Mouse (Mus musculus) left cerebral cortex, adult 9 months (tissue): ENCODE measurements around the gene Bhlha9.
"Not testable (repeated sequence)": the region's sequence is repeated elsewhere in the genome, so short reads cannot be mapped to it uniquely, and the experiment has no call there.

Source experiments
- DNase-seq, 2 experiments: peaks; one replicate each; pipeline ENCODE4 v3.0.0; 2022; ENCODE audit warnings: low spot score in 2 of 2

Bhlha9 gene

GRCm38 (mm10) chr11:76661790-76662468, 10.3 kb upstream of the Bhlha9 start:
- no peak for DNase-seq

- DNase-seq = no peak
These were observed 6.1 kb upstream of the Bhlha9 start for GRCm38 (mm10) chr11:76666002-76666649.

GRCm38 (mm10) chr11:76667807-76668206, 4.5 kb upstream of the Bhlha9 start:
- no peak for DNase-seq

GRCm38 (mm10) chr11:76672561-76673384, 503 bp downstream of the Bhlha9 start:
- peak in 1 of 2 experiments; percentile 66 for DNase-seq

GRCm38 (mm10) chr11:76674199-76674598, 1.9 kb downstream of the Bhlha9 start:
- no peak for DNase-seq

GRCm38 (mm10) chr11:76674704-76675103, 2.4 kb downstream of the Bhlha9 start:
- no peak for DNase-seq

DNA sequence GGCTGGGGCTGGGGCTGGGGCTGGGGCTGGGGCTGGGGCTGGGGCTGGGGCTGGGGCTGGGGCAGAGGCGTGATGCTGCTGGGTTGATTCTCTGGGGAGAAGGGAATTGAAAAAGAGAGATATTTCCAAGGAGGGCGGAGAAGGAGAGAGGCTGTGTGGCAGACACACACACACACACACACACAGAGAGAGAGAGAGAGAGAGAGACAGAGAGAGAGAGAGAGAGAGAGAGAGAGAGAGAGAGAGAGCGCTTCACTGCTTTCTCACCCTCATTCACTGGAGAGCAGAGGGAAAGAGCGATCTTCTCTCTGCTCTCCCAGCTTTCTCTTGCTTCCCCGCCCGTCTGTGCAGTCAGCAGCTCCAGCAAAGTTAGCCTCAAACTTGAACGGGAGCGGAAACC, 7.2 kb downstream of the Bhlha9 start, which contains the start of gene Trarg1:
Gene Trarg1, plus strand, starts transcription at position 301 of the 400 bp plus-strand sequence.
- DNase-seq = not testable (repeated sequence)

DNA sequence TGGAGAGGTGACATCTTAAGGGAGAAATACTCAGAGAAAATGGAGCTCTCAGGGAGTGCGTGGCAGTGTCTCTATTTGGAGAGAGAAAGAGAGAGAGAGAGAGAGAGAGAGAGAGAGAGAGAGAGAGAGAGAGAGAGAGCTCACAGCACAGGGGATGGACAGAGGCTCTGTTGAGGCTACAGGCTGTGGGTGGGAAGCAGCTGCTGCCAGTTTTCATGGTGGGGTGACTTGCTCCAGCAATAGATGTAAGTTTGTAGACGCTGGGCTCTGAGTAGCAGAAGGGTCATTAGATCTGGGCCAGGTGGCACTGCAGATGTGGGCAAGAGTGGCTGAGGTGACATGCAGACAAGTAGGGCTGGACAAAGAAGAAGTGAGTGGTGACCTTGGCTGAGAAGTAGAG, 13.3 kb downstream of the Bhlha9 start:
- no peak for DNase-seq

DNA sequence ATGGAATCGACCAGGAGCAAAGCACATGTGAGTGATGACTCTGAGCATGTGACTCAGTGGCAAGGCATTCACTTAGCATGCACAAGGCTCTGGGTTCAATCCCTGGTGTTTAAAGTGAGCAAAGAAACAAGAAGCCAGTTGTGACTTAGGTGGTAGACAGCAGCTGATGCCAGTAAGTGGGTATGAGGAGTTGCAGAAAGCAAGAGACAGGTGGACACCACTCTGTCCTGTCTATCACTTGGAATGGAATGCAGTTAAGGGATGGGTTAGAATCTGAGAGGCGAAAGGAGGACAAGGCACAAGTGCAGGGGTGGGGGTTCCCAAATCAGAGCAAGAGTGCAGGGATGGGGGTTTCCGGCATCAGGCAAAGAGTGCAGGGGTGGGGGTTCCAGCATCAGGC, 19.8 kb downstream of the Bhlha9 start:
- DNase-seq = no peak

GRCm38 (mm10) chr11:76695810-76696209, 23.5 kb downstream of the Bhlha9 start:
- DNase-seq = peak in 1 of 2 experiments; percentile 39

DNA sequence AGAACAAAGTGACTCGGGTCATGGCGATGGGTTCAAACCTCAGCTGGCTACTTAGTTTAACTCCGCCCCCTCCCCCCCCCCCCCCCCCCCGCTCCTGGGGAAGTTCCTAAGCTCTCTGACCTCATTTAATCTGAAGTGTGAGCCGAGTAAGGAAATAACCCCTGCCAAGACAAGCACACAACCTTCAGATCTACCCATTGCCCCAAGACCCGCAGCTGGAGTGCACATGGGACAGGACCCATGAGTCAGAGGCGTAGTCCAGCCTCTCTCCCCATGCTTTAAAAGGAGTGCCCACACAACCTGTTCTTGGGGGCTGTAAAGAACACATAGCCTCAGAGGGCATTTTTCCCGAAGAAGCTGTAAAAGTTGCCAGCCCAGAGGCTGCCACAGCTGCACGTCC, 27.4 kb downstream of the Bhlha9 start:
- no peak for DNase-seq

DNA sequence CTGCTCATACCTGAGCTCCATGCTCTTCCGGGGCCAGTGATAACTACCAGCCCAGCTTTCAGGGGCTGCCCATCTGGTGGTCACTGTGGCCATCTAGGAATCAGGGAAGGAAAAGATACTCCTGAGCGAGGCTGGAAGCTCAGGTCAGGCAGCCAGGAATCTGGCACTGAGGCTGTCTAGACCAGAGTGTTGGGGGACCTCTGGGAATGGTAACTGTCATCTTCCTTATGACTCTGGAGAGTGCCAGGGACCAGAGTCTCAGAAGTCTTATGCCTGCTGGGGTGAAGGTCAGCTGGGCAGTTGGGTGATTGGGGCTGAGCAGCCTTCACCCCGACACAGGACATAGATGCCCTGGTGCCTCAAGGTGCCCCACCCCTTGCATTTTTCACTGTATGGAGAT, 35.4 kb downstream of the Bhlha9 start:
- DNase-seq = no peak

- no peak for DNase-seq
These were observed 35.8 kb downstream of the Bhlha9 start for GRCm38 (mm10) chr11:76708066-76708465.

GRCm38 (mm10) chr11:76708881-76709280, 36.6 kb downstream of the Bhlha9 start:
- no peak for DNase-seq

GRCm38 (mm10) chr11:76709625-76710452, 37.6 kb downstream of the Bhlha9 start:
- no peak for DNase-seq

GRCm38 (mm10) chr11:76717000-76717399, 44.7 kb downstream of the Bhlha9 start:
- DNase-seq = no peak
